Mouse (Mus musculus): ENCODE measurements around the gene Map6. TPM values are rescaled to one million over a fixed set of nuclear protein-coding genes. Genes with fewer than 3 reads are reported as not detected.

The Map6 gene
- polyA plus RNA-seq (2012; rRNA removed) = 0.06 and 0.08 TPM in 2 replicates

GRCm38 (mm10) chr7:99267251-99267896, at the start of gene Map6:
Map6 (plus strand) TSS chr7:99267447.

GRCm38 (mm10) chr7:99238417-99238816, 28.8 kb upstream of the Map6 start, which contains the start of gene Mogat2:
Mogat2 (minus strand) TSS chr7:99238619.

DNA sequence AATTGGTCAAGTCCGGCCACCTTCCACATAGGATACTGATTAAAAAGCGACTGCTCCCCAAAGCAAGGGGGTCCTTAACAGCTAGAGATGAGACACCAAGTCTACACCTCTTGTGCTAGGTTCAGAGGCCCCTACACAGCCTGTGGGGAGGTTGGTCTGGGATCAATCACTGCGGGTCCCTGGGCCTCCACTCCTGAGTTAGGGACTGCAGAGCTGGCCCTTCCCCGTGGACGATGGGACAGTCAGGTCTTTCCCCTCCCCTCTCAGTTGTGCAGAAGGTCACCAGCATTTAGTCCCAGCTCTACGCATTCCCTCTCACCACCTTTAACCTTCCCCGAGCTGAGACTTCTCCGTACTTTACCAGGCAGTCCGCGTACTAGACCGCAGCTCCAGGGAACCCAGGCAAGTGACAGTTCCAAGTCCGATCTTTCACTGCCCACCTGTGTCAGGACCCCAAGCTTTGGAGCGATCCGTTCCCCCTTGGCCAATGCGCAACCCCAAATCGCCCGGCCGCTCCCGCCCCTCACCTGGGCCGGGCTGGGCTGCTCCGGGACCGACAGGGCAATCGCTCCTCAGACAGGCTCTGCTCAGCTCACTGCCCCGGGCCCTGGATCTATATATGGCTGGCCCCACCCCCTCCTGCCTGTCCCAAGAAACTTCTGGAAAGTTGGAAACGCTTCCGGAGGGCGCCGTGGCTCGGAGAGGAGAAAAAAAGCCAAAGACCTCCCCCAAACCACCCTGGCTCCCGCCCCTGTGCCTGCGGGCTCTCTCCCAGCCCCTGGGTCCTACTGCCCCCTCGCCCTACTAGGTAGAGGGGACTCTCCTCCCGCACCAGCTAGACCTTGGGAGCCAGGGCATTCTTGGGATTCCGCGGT, 85.5 kb downstream of the Map6 start, which contains the start of gene Serpinh1:
Gene Serpinh1, minus strand, starts transcription at position 714 of the 875 bp plus-strand sequence.

DNA sequence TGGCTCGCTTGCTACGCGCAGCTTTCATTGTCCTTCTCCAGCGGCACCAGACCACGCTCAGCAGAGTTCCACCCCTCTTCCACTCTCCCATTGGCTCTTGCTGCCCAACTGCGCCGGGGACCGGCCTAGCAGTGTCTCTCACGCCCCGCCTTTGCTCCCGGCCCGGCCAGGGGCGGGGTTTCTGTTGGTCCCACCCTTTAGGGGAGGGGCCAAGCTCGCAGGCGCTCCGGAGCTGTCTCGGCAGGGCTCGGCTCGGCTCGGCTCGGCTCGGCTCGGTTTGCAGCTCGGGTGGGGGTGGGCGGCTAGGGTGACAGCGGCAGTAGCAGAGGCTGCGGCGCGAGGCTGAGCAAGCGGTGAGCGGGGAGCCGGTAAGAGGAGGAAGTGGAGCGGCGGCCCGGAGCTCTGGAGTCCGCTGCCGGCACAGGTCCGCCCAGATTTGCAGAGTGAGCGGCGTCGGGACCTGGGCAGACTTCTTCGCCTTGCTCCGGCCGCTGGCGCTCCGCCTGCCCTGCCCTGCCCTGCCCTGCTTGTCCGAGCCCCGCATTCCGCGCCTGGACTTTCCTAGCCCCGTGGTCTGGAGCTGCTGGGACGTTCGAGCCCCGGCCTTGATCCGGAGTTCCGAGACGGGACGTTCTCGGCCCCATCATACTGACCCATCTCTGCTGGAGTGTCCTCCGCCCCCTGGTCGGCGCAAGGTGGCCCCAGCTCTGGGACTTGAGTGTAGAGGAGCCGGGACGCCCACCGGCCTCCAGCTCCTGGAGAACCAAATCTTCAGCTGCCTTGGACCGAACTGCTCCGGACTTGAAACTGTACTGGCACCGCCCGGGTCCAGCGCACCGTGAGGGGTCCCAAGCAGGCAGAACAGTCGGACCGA, 114.2 kb downstream of the Map6 start, which contains the start of gene Gdpd5:
Gene Gdpd5, plus strand, starts transcription at position 201 of the 874 bp plus-strand sequence.

Other genes starting within 250 kb of the Map6 start
- gene Uvrag, start 126.3 kb upstream of the Map6 start, polyA plus RNA-seq (2012; rRNA removed) = 6.0 and 6.9 TPM in 2 replicates
- gene Dgat2, start 84.7 kb upstream of the Map6 start, polyA plus RNA-seq (2012; rRNA removed) = 151 and 175 TPM in 2 replicates
- gene Mogat2, start 28.8 kb upstream of the Map6 start, polyA plus RNA-seq (2012; rRNA removed) = 5.4 and 6.0 TPM in 2 replicates
- 35.2 and 41.1 TPM in 2 replicates for gene Serpinh1, start 85.8 kb downstream of the Map6 start, polyA plus RNA-seq (2012; rRNA removed)
- gene Gdpd5, start 114.0 kb downstream of the Map6 start, polyA plus RNA-seq (2012; rRNA removed) = 1.4 TPM in 2 replicates
- gene Klhl35, start 198.6 kb downstream of the Map6 start, polyA plus RNA-seq (2012; rRNA removed) = 0.10 and 0.34 TPM in 2 replicates
- gene Rps3, start 216.3 kb downstream of the Map6 start, polyA plus RNA-seq (2012; rRNA removed) = 725 and 803 TPM in 2 replicates

Data from liver, embryonic 18 days (tissue).